Mouse (Mus musculus) heart, adult 2 months (tissue): ENCODE results near the gene Kif3a.

Experiments
- CTCF ChIP-seq: fragments of 200-600 bp; IDR thresholded peaks from 2 replicates; pipeline ENCODE4 v1.8.1; 2022; ENCODE audit warnings: antibody characterized with exemption, mild to moderate bottlenecking, moderate library complexity
- EP300 ChIP-seq: fragments of 200-500 bp; IDR thresholded peaks from 2 replicates; pipeline ENCODE4 v1.6.1; 2011; ENCODE audit warnings: low read depth, low read length, control low read depth; ENCODE audit not compliant: insufficient read depth
- POLR2A ChIP-seq: fragments of 200-500 bp; IDR thresholded peaks from 2 replicates; pipeline ENCODE4 v1.6.1; 2011; ENCODE audit warnings: mild to moderate bottlenecking, low read depth, low read length, control low read depth; ENCODE audit not compliant: insufficient read depth

DNA sequence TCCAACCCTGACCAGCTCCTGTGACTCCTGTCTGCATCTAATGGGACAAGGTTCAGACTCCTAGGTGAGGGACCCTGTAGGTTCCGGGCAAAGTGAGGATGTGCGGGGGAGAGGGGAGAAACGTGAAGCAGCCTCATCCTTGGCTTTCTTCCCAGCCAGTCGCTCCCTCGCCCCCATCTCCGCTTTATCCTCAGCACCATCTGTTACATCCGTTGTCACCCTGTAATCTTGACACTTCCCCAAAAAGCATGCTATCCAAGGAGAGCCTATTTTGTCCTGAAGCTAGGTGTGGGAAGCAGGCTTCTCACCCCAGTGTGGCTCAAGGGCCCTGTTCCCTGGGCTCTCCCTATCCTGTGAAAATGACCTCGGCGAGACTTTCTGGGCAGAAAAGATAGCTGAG lies 44.2 kb upstream of the Kif3a start:
- TF ChIP-seq CTCF, result no peak
- TF ChIP-seq POLR2A, result no peak
- TF ChIP-seq EP300, result no peak
